Comparison of ENCODE assay signal across 8 mouse cellular contexts in genomic region chr4:97757978-97758461, GRCm38 (mm10). TPM values are rescaled to one million over a fixed set of nuclear protein-coding genes. Genes with fewer than 3 reads are reported as not detected.
DNase-seq lines count a peak whose midpoint lies in the region; ATAC-seq and TF ChIP-seq lines count a peak whose summit lies in the region.

No protein-coding gene starts in this region.

- H3K4me3 ChIP-seq in testis, adult 2 months (ENCODE audit: control insufficient read depth, low read depth, low read length): peak overlapping the region; percentile 84
- H3K4me3 ChIP-seq in cerebellum, adult 2 months (replicated peaks; ENCODE audit: insufficient read depth, low read depth, low read length): peak overlapping the region; percentile 92
- peak overlapping the region; percentile 70 for H3K4me3 ChIP-seq in forebrain, embryonic 15.5 days
- peak overlapping the region; percentile 56 for H3K4me3 ChIP-seq in hindbrain, postnatal 0 days (ENCODE audit: low read length)
- peak overlapping the region; percentile 42 for H3K4me3 ChIP-seq in limb, embryonic 14.5 days (replicated peaks; ENCODE audit: low read length)
- H3K4me3 ChIP-seq in midbrain, embryonic 16.5 days (ENCODE audit: low read depth, low read length): peak overlapping the region; percentile 52

- H3K36me3 ChIP-seq in testis, adult 2 months (ENCODE audit: control insufficient read depth, insufficient read depth, low read length): no peaks in the 10 kb centered on the region
- H3K36me3 ChIP-seq in forebrain, embryonic 15.5 days: no peaks in the 10 kb centered on the region
- no peaks in the 10 kb centered on the region for H3K36me3 ChIP-seq in hindbrain, postnatal 0 days (ENCODE audit: insufficient read depth, low read length)
- H3K36me3 ChIP-seq in limb, embryonic 14.5 days (ENCODE audit: control insufficient read depth, insufficient read depth, low read length): no peaks in the 10 kb centered on the region
- no peaks in the 10 kb centered on the region for H3K36me3 ChIP-seq in midbrain, embryonic 16.5 days (ENCODE audit: control insufficient read depth, insufficient read depth, low read length)

- H3K4me2 ChIP-seq in forebrain, embryonic 15.5 days (replicated peaks): peak overlapping the region; percentile 87
- peak overlapping the region; percentile 74 for H3K4me2 ChIP-seq in hindbrain, postnatal 0 days (ENCODE audit: low read depth, low read length)
- peak overlapping the region; percentile 56 for H3K4me2 ChIP-seq in limb, embryonic 14.5 days (replicated peaks; ENCODE audit: low read depth, low read length, severe bottlenecking)
- H3K4me2 ChIP-seq in midbrain, embryonic 16.5 days (ENCODE audit: low read length): peak overlapping the region; percentile 66

- peaks cover 5% of the 10 kb centered on the region; the same call in 1 of the 2 replicates for H3K4me1 ChIP-seq in testis, adult 2 months (ENCODE audit: control insufficient read depth, insufficient read depth, low read length)
- H3K4me1 ChIP-seq in cerebellum, adult 2 months (ENCODE audit: control insufficient read depth, insufficient read depth, low read length): no peaks in the 10 kb centered on the region
- peaks cover 29% of the 10 kb centered on the region for H3K4me1 ChIP-seq in forebrain, embryonic 15.5 days
- H3K4me1 ChIP-seq in hindbrain, postnatal 0 days (ENCODE audit: insufficient read depth, low read length): peaks cover 17% of the 10 kb centered on the region; the same call in 1 of the 2 replicates
- H3K4me1 ChIP-seq in limb, embryonic 14.5 days (ENCODE audit: control insufficient read depth, insufficient read depth, low read length): peaks cover 27% of the 10 kb centered on the region
- peaks cover 14% of the 10 kb centered on the region for H3K4me1 ChIP-seq in midbrain, embryonic 16.5 days (ENCODE audit: control insufficient read depth, insufficient read depth, low read length)

- TF ChIP-seq POLR2A in testis, adult 2 months (IDR thresholded peaks at IDR 0.05; ENCODE audit: control insufficient read depth, low read depth, low read length): no peak
- no peak for TF ChIP-seq POLR2A in cerebellum, adult 2 months (IDR thresholded peaks at IDR 0.05; ENCODE audit: borderline replicate concordance, insufficient read depth, low read length)
- no peak for TF ChIP-seq POLR2A in limb, embryonic 14.5 days (IDR thresholded peaks at IDR 0.05; ENCODE audit: borderline replicate concordance, extremely low read depth, insufficient read depth, insufficient read length)

- peak overlapping the region; percentile 61 for H3K9ac ChIP-seq in forebrain, embryonic 15.5 days (replicated peaks)
- peak overlapping the region; percentile 65 for H3K9ac ChIP-seq in hindbrain, postnatal 0 days (replicated peaks; ENCODE audit: low read length)
- peak overlapping the region; percentile 59 for H3K9ac ChIP-seq in limb, embryonic 14.5 days (ENCODE audit: low read depth, low read length, severe bottlenecking)
- H3K9ac ChIP-seq in midbrain, embryonic 16.5 days (ENCODE audit: low read depth, low read length): peak overlapping the region; percentile 70

- H3K27me3 ChIP-seq in testis, adult 2 months (ENCODE audit: control insufficient read depth, insufficient read depth, low read length): no peaks in the 10 kb centered on the region
- no peaks in the 10 kb centered on the region for H3K27me3 ChIP-seq in cerebellum, adult 2 months (ENCODE audit: control insufficient read depth, insufficient read depth, low read length)
- H3K27me3 ChIP-seq in forebrain, embryonic 15.5 days: no peaks in the 10 kb centered on the region; the same call in 1 of the 2 replicates
- H3K27me3 ChIP-seq in hindbrain, postnatal 0 days (ENCODE audit: insufficient read depth, low read length): no peaks in the 10 kb centered on the region
- H3K27me3 ChIP-seq in limb, embryonic 14.5 days (ENCODE audit: control insufficient read depth, insufficient read depth, low read length): no peaks in the 10 kb centered on the region; the same call in 1 of the 2 replicates
- peaks cover 33% of the 10 kb centered on the region for H3K27me3 ChIP-seq in midbrain, embryonic 16.5 days (ENCODE audit: control insufficient read depth, insufficient read depth, low read depth, low read length)

- H3K27ac ChIP-seq in testis, adult 2 months (ENCODE audit: control insufficient read depth, insufficient read depth, low read depth, low read length): peak overlapping the region; percentile 78
- peak overlapping the region; percentile 90 for H3K27ac ChIP-seq in cerebellum, adult 2 months (ENCODE audit: insufficient read depth, low read length)
- H3K27ac ChIP-seq in forebrain, embryonic 15.5 days (replicated peaks): peak overlapping the region; percentile 90
- H3K27ac ChIP-seq in hindbrain, postnatal 0 days: peak overlapping the region; percentile 92
- peak overlapping the region; percentile 84 for H3K27ac ChIP-seq in limb, embryonic 14.5 days (replicated peaks; ENCODE audit: low read depth, low read length)
- peak overlapping the region; percentile 78 for H3K27ac ChIP-seq in midbrain, embryonic 16.5 days (ENCODE audit: low read length)

- no peak for TF ChIP-seq CTCF in testis, adult 2 months (IDR thresholded peaks at IDR 0.05; ENCODE audit: control insufficient read depth, insufficient read depth, insufficient replicate concordance, low read depth, low read length)
- 0 out of 2 replicates have a peak, but pooled peaks have one; percentile 13 for TF ChIP-seq CTCF in cerebellum, adult 2 months (IDR thresholded peaks at IDR 0.05; ENCODE audit: borderline replicate concordance, insufficient read depth, low read depth, low read length)
- peak; percentile 48 for TF ChIP-seq CTCF in hindbrain, postnatal 0 days (IDR thresholded peaks at IDR 0.05; ENCODE audit: low read depth)

- WGBS in cerebellum, adult 2 months: 1% methylated on average over 14 of the region's 14 CpGs
- WGBS in forebrain, embryonic 15.5 days: under 1% methylated on average over 14 of the region's 14 CpGs
- WGBS in hindbrain, postnatal 0 days: 1% methylated on average over 14 of the region's 14 CpGs
- under 1% methylated on average over 14 of the region's 14 CpGs for WGBS in limb, embryonic 14.5 days
- WGBS in midbrain, embryonic 16.5 days: under 1% methylated on average over 14 of the region's 14 CpGs

- no peak for DNase-seq in testis, postnatal 14 days (ENCODE audit: low spot score)
- DNase-seq in cerebellum, adult 2 months: peak; percentile 59 to 69
- DNase-seq in hindbrain, postnatal 0 days (ENCODE audit: low spot score): peak; percentile 80
- peak; percentile 51 for DNase-seq in limb, embryonic 14.5 days (ENCODE audit: low spot score)

- no peaks in the 10 kb centered on the region for H3K9me3 ChIP-seq in forebrain, embryonic 15.5 days
- H3K9me3 ChIP-seq in hindbrain, postnatal 0 days (ENCODE audit: low read length): no peaks in the 10 kb centered on the region
- H3K9me3 ChIP-seq in limb, embryonic 14.5 days (ENCODE audit: control insufficient read depth, low read length): no peaks in the 10 kb centered on the region
- H3K9me3 ChIP-seq in midbrain, embryonic 16.5 days (replicated peaks; ENCODE audit: control insufficient read depth, low read length, poor library complexity, severe bottlenecking): no peaks in the 10 kb centered on the region

- peak; percentile 76 for ATAC-seq in forebrain, embryonic 15.5 days (replicated peaks)
- ATAC-seq in hindbrain, postnatal 0 days: peak; percentile 85
- peak; percentile 28; the same call in 1 of the 2 replicates for ATAC-seq in limb, embryonic 14.5 days (ENCODE audit: low FRiP score, low read depth)
- ATAC-seq in midbrain, embryonic 16.5 days: peak; percentile 68
- ATAC-seq in monocyte, adult 5-6 weeks (replicated peaks; ENCODE audit: insufficient number of reproducible peaks, low FRiP score, low TSS enrichment, poor library complexity, severe bottlenecking): no peak

RNA-seq across cellular contexts. Expression of gene Nfia, which starts 14.5 kb away (rescaled TPM):
- polyA plus RNA-seq in testis, adult 2 months (2012; rRNA removed): 6.4 and 8.1 TPM in 2 replicates
- polyA plus RNA-seq in cerebellum, adult 2 months (2012; rRNA removed): 41.2 and 55.0 TPM in 2 replicates
- 98.3 and 101 TPM in 2 replicates for polyA plus RNA-seq in forebrain, embryonic 15.5 days (2015; fragmentation: Nextera tagmentation; extraction: Ambion mirVana)
- 73.5 and 97.2 TPM in 2 replicates for total RNA-seq in hindbrain, postnatal 0 days (2014; rRNA removed)
- polyA plus RNA-seq in hindbrain, postnatal 0 days (2015; fragmentation: Nextera tagmentation; extraction: Ambion mirVana): 71.0 and 76.8 TPM in 2 replicates
- polyA plus RNA-seq in limb, embryonic 14.5 days (2012; rRNA removed): 51.9 and 74.6 TPM in 2 replicates
- 71.2 and 89.3 TPM in 2 replicates for polyA plus RNA-seq in limb, embryonic 14.5 days (2014; fragmentation: Nextera tagmentation; extraction: Ambion mirVana)
- polyA plus RNA-seq in midbrain, embryonic 16.5 days (2015; fragmentation: Nextera tagmentation; extraction: Ambion mirVana): 25.8 and 26.6 TPM in 2 replicates
- total RNA-seq in monocyte, adult 5-6 weeks (2017): 0.67 to 2.1 TPM (median 0.75 TPM) in 3 replicates

RNA-seq across cellular contexts. Expression of gene E130114P18Rik, which starts 19.9 kb away (rescaled TPM):
- 0.17 and 0.74 TPM in 2 replicates for polyA plus RNA-seq in testis, adult 2 months (2012; rRNA removed)
- 14.9 and 17.1 TPM in 2 replicates for polyA plus RNA-seq in cerebellum, adult 2 months (2012; rRNA removed)
- polyA plus RNA-seq in forebrain, embryonic 15.5 days (2015; fragmentation: Nextera tagmentation; extraction: Ambion mirVana): 39.8 and 45.7 TPM in 2 replicates
- 17.1 and 22.3 TPM in 2 replicates for total RNA-seq in hindbrain, postnatal 0 days (2014; rRNA removed)
- polyA plus RNA-seq in hindbrain, postnatal 0 days (2015; fragmentation: Nextera tagmentation; extraction: Ambion mirVana): 31.6 and 37.8 TPM in 2 replicates
- 2.1 and 2.2 TPM in 2 replicates for polyA plus RNA-seq in limb, embryonic 14.5 days (2012; rRNA removed)
- 4.6 and 4.9 TPM in 2 replicates for polyA plus RNA-seq in limb, embryonic 14.5 days (2014; fragmentation: Nextera tagmentation; extraction: Ambion mirVana)
- polyA plus RNA-seq in midbrain, embryonic 16.5 days (2015; fragmentation: Nextera tagmentation; extraction: Ambion mirVana): 11.6 and 12.1 TPM in 2 replicates
- total RNA-seq in monocyte, adult 5-6 weeks (2017): not detected in 3 replicates

Comparison
In these comparisons a context has a peak if more than half of its experiments do, and no peak if none do; other contexts are left out.
1. H3K4me3 ChIP-seq: peak in every context shown above with its lines; median percentile 92 in cerebellum, adult 2 months; 84 in testis, adult 2 months; 70 in forebrain, embryonic 15.5 days; 56 in hindbrain, postnatal 0 days; 52 in midbrain, embryonic 16.5 days; 42 in limb, embryonic 14.5 days.